Mouse (Mus musculus) olfactory bulb, adult 2 months (tissue): Measurements from ENCODE around the gene Vars2.

Experiments used
- CTCF ChIP-seq: fragments of 200-500 bp; IDR thresholded peaks from 2 replicates; pipeline ENCODE4 v1.5.1; 2012; ENCODE audit warnings: low read depth, mild to moderate bottlenecking, low read length, moderate library complexity; ENCODE audit not compliant: insufficient read depth
- POLR2A ChIP-seq: fragments of 200-500 bp; IDR thresholded peaks from 2 replicates; pipeline ENCODE4 v1.6.1; 2012; ENCODE audit warnings: mild to moderate bottlenecking, low read depth, low read length, moderate library complexity; ENCODE audit not compliant: insufficient read depth

- TF ChIP-seq CTCF (no peak), POLR2A (no peak)
Measured at GRCm38 (mm10) chr17:35665957-35666515, 1.4 kb downstream of the Vars2 start.
